Mouse (Mus musculus) left cerebral cortex, adult 2 months (tissue): Measurements from ENCODE around the gene Enpep. TPM values are rescaled to one million over a fixed set of nuclear protein-coding genes. Genes with fewer than 3 reads are reported as not detected.

ENCODE experiments used
- DNase-seq, 2 experiments: peaks; one replicate each; pipeline ENCODE4 v3.0.0; 2021 to 2022; ENCODE audit warnings: low spot score in 2 of 2, mixed read lengths in 1 of 2; ENCODE audit errors: extremely low spot score in 1 of 2
- H3K27ac ChIP-seq: fragments of 200-600 bp; 2 replicates; pipeline ENCODE4 v1.8.1; 2022
- H3K4me3 ChIP-seq: fragments of 200-600 bp; 2 replicates; pipeline ENCODE4 v1.8.1; 2022
- CTCF ChIP-seq: fragments of 200-600 bp; IDR thresholded peaks from 2 replicates; pipeline ENCODE4 v1.8.1; 2022; ENCODE audit warnings: antibody characterized with exemption, mild to moderate bottlenecking, moderate library complexity
- intact Hi-C: fragments of 180-260 bp; cut with DNase I; formaldehyde crosslinking; loops from one replicate; pipeline ENCODE4 v1.15.1; 2025
- total RNA-seq, 2 experiments: library from RNA; stranded (reverse); gene quantifications; 2 replicates each; pipeline ENCODE4 v1.2.3; 2021

The Enpep gene
- total RNA-seq, 2 experiments from 2014 or later = 1.7 to 2.0 TPM

DNA sequence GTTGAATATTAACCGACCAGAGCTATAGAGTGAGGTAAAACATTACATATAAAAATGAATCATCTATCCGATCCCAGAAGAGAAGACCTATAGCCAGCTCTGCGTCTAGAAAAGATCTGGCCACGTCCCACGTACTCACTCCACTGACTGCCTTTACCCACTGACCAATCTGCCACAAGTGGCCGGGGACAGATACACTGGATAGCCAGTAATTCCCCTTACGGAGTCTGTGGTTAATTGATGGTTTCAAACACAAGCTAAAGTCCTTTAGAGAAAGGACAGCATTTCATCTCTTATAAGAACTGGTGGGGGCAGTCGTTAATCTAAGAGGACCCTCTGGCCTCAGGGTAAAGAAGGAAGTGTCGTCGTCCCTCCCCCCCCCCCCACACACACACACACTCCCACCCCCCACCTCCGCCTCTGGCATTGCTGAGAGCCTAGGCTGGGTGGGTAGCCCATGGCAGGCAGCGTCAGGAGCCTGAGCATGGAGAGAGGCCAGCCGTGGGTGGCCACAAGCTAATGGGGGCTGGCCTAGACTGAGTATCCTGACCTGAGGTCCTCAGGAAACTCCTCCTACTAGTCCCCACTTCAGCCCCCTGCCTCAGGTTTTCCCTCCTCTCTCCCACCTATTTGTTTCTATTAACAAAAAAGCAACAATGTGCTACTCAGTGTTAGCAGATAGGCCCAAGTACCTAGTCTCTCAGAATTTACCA lies 106.8 kb downstream of the Enpep start:
- H3K4me3 ChIP-seq = no peak overlapping the region
- H3K27ac ChIP-seq = no peak overlapping the region
- TF ChIP-seq CTCF = no peak
- intact Hi-C loops = no loop called here
- no peak for DNase-seq

DNA sequence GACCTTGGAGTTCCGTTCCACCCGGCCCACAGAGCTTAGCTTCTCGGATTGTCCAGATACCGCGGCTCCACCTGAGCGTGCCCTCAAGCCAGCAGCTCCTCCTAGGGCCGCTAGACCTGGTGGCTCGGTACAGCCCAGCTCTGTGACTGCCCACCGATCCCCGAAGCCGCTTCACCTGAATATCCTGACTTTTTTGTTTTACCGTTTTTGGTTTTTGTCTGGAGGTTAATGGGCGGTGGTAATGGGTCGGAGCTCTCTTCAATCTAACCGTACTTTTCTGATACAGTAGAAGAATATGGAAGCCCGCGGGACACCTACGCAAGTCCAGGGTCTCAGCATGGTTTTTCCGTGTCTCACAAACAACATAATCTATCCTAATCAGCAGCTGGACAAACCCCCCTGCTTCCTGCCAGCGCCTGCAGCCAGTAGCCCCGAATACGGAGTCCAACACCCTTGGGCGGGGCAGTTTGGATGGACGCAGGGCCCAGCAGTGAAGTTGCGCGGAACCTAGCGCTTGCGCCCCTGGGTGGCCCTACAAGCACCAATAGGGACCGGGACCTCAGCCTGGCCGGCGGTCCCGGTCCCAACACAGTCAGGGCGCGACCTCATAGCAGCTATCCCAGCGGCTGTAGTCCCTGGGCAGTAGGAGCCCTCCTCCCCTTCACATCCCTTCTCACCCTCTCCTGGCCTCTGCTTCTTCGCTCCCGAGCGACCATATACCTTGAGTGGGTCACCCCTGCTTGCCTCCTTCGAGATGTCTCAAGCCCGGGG lies 107.5 kb downstream of the Enpep start:
- DNase-seq = no peak
- Histone ChIP-seq H3K27ac (no peak overlapping the region), H3K4me3 (no peak overlapping the region)
- no peak for TF ChIP-seq CTCF
- intact Hi-C loops = no loop called here

DNA sequence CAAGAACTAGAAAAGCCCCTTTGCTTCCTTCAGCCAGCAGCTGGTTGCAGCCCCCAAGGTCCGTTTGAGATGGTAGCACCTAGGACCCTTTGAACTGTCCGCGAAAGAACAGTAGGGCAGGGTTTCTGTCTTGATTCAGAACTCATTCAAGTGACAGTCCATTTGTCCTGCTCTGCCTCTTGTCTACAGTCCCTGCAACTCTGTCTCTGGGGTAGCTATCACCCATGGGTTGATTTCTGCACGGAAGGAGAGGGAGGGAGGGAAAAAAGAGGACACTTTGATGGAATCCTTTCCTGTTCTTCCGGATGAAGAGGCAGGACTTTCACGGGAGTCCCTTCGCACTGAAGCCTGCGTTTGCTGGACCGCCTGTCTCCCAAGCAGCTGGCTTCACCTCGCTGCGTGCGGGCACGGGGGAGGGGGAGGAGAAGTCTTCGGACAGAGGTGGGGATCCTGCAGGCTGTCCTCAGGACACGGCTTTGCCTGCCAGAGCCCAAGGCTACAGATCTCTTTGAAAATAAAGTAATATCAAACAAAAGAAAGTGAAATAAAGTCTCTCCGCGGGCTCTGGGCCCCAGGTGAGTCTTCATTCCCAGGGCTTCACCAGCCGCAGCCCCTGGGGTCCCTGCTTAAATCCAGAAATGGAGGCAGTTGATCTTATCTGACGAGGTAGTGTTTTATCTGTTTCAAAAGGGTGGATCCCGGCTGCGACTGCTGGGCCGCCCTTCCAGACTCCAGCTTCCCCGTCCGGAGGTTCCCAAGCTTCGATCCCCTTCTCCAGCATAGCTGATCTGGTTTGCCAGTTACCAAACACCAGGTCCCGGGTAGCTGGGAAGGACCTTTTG lies 108.3 kb downstream of the Enpep start:
- no peak for TF ChIP-seq CTCF
- Histone ChIP-seq H3K27ac (no peak overlapping the region), H3K4me3 (no peak overlapping the region)
- intact Hi-C loops = no loop called here
- DNase-seq = no peak

DNA sequence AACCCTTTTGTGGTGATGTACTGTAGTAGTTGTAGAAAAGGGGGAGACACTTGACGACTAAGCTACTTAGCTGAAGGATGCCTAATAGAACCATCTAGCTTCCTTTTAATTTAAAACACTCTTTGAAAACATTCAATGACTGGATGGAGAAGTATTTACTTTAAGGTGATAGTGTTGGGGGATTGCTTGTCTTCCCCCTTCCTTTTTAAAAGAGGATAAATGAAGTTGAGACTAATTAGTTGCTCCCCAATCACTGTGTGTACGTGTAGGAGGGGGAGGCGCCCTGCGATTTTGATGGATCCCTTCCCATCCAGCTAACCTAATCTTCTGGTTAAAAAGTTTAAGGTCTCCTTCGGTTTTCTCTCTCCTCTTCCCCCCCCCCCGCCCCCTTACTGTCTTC lies 109.1 kb downstream of the Enpep start:
- intact Hi-C loops = no loop called here
- H3K27ac ChIP-seq = no peak overlapping the region
- DNase-seq = no peak
- no peak overlapping the region for H3K4me3 ChIP-seq
- no peak for TF ChIP-seq CTCF

DNA sequence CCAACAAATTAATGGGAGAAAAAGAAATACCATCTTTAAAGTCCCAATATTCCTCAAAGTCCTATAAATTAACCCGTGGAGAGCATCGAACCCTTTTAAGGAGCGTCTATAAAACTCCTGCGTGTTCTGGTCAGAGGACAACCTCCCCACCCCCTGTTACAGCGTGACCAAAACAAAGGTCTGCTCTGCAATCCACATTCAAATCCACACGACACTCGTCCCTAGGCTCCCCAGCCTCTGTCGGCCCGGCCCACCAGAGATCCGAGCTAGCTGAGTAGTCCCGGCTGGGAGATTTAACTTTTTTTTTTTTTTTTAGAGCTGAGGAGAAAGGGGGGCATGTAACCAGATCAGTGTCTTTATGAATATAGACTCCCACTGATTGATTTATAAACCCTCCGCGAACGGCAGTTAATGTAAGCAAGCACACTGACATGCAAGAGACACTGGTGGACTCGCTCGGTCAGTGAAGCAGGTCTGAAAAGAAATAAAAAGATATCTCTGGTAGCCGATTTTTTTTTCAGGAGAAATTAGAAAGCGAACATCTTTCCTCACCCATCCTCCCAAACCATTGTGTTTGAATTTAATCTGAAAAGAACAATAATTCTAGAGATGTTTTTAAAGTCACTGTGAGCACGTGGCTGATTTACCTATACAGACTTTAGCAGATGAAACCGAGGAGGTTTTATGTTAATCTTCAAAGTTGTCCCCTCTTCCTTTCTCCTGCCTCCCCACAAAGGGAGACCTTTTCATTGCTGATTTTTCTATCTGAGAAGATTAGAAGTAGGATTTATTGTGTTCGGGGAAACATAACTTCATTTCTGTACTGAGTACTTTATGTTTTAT lies 109.9 kb downstream of the Enpep start:
- no peak for TF ChIP-seq CTCF
- no peak for DNase-seq
- no peak overlapping the region for H3K27ac ChIP-seq
- intact Hi-C loops = no loop called here
- no peak overlapping the region for H3K4me3 ChIP-seq

DNA sequence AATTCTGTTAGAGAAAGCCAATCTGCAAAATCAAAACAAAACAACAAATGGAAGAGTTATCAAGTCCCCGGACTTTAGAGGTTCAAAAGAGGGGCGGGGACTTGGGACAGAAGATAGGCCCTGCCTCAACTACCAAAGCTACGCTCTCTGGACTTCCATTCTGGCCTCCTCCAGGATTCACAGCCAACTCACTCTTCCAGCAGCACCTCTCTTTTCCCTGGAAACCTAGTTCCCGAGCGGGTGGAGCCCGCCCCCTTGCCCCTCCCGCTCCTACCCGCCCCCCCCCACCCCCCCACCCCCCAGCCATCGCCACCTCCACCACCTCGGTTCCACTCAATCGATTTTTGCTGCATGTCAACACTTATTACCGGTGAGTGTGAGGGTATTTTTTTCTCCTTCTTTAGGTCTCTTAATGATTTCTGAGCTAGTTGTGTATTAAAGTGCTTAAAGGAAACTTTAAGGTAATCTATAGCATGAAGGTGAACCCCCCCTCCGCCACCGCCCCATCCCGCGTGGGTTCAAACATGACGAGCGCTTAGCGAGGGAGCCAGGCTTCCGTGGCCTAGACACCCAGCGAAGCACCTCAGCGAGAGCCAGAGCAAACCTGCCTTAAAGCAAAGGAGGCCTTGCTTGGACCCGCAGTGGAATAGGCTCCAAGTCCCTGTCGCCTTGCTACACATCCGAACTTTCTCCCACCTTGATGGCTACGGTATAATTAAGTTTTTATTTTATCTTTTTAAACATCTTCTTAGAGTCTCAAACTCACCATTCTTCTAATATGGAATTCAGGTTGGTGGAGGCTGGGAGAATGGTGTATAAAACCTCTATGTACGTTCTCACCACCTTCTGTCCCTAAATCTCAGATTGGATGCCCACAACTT lies 110.9 kb downstream of the Enpep start:
- no peak for TF ChIP-seq CTCF
- DNase-seq = no peak
- intact Hi-C loops = no loop called here

DNA sequence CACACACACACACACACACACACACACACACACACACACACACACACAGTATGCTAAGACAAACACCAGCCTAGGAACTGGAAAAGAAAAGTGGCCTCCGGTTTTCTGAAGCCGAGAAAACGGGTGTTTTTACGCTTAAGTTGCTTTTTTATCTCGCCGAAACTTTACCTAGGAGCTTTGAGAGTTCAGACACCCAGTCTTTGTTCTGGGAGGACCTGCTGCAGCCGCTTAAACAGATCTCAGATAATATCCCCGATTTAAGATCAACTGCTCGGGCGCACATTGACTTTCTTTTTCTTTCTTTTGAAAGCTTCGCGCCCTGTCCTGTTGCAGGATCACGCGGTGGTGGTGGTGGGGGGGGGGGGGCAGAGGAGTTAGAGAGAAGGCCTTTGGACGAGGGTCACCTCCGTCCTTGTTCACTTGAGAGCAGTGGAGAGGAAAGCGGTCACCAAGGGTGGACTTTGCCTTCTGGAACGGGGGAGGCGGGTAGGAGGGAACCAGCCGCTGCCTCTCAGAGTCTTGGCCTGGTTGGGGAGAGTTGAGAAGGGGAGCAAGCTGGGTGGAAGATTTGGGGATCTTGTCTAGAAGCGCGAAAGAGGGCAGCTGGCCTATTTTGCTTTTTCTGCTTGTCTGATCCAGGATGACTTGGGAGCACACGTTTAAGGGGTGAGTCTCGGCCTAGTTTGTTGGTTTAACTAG lies 111.7 kb downstream of the Enpep start:
- Histone ChIP-seq H3K4me3 (no peak overlapping the region), H3K27ac (no peak overlapping the region)
- no peak for DNase-seq
- intact Hi-C loops = no loop called here
- TF ChIP-seq CTCF = no peak

More for the DNA sequence above, 110.9 kb downstream of the Enpep start:
- Histone ChIP-seq H3K4me3 (no peak overlapping the region), H3K27ac (no peak overlapping the region)

DNA sequence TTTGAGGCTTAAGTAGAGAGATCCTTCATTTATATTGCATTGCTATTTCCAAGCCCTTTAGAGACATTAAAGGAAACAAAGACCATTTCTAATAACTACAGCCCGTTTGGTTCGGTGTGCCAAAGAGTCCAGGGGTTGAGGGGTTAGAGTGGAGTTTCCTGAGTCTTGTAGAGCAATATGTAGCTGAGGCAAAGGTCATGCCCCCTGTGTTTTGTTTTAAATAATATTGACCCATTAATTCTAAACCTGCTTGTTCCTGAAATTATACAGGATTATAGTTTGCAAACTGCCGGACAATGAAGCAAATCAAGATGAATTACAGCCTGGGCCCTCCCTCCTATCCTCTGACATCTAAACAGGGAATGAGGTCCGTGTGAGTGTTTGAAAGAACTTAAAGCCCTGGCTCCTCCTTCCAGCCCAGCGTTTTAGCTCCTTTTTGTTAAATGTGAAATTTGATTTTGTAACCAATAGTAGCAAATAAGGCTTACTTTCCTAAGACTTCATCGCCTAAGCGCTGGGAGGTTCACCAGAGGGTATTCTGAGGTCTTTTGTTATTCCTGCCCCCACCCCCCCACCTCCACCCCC lies 112.3 kb downstream of the Enpep start:
- Histone ChIP-seq H3K4me3 (no peak overlapping the region), H3K27ac (no peak overlapping the region)
- intact Hi-C loops = no loop called here
- no peak for TF ChIP-seq CTCF
- no peak for DNase-seq

Other genes starting within 250 kb of the Enpep start
- gene Pitx2, start 132.8 kb downstream of the Enpep start, total RNA-seq = not detected
- 10 to 100 TPM; 27.5 to 29.3 TPM for gene Elovl6, start 199.6 kb upstream of the Enpep start, total RNA-seq